Mouse (Mus musculus): ENCODE data around the gene Adrm1.

GRCm38 (mm10) chr2:180171522-180172070 is 311 bp downstream of the Adrm1 start:
- no peak for TF ChIP-seq HCFC1 (IDR thresholded peaks at IDR 0.05; ENCODE audit: borderline replicate concordance, insufficient read depth, low read length)
- no peak for TF ChIP-seq ZC3H11A (IDR thresholded peaks at IDR 0.05; ENCODE audit: borderline replicate concordance, low read depth, low read length)
- no peak for TF ChIP-seq ZNF384 (IDR thresholded peaks at IDR 0.05; ENCODE audit: low read depth, low read length)
- no peak for TF ChIP-seq MAFK (IDR thresholded peaks at IDR 0.05; ENCODE audit: insufficient read depth, low read depth, low read length)
